Mouse (Mus musculus) testis, postnatal 14 days (tissue): ENCODE measurements around the gene Tut1.
"Not testable (repeated sequence)": the region's sequence is repeated elsewhere in the genome, so short reads cannot be mapped to it uniquely, and the experiment has no call there.

Source experiments
- DNase-seq: peaks from one replicate; pipeline ENCODE4 v3.0.0; 2021; ENCODE audit warnings: low spot score

Tut1 gene

DNA sequence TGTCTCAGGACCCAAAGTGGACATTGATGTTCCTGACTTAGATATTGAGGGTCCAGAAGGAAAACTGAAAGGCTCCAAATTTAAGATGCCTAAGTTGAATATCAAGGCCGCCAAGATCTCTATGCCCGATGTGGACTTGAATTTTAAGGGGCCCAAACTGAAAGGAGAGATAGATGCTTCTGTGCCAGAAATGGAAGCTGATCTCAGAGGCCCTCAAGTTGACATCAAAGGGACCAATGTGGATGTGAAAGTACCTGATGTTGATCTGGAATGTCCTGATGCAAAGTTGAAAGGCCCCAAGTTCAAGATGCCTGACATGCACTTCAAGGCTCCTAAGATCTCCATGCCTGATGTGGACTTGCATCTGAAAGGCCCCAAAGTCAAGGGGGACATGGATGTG, 53.3 kb downstream of the Tut1 start:
- not testable (repeated sequence) for DNase-seq
